Mouse (Mus musculus): Measurements from ENCODE around the gene Mad2l2.

Gene Mad2l2

DNA sequence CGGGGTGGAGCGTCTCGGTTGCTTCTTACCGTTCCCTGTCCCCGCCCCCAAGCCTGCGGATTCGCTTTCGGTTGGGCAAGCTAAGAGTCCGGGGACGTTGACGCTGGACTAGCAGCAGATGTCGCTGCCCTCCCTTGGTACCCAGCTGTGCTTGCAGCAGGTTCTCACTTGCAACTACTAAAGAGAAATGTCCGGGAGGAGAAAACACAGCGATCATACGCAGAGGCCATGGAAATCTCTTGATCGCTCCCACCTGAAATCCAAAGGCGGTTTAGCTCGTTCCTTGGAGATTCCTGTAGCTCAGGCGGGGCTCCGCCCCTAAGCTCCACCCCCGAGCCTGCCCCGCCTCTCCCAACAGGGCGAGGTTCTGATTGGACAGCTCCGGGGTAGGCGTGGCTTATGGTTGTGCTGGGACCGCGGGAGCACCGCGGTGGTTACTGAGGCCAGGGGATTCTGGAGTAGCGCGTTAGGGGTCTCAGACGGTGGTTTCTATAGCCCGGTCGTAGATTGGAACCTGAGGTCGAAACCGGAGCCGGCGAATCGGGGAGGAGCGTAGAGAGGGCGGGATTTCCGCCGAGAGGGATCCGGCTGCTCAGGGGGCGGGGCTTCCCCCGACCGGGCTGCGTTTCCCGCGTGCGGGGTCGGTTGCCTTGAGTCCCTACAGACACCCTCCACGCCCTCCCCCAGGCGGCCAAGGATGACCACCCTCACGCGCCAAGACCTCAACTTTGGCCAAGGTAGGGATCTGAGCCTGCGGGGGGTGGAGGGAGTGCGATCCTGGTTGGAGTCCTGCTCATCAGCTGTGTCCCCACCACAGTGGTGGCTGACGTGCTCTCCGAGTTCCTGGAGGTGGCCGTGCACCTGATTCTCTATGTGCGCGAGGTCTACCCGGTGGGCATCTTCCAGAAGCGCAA, 10.2 kb downstream of the Mad2l2 start:
- DNase-seq (ENCODE audit: low read depth in 1 of 2, low spot score in 2 of 2): peak; percentile 84 to 94

DNA sequence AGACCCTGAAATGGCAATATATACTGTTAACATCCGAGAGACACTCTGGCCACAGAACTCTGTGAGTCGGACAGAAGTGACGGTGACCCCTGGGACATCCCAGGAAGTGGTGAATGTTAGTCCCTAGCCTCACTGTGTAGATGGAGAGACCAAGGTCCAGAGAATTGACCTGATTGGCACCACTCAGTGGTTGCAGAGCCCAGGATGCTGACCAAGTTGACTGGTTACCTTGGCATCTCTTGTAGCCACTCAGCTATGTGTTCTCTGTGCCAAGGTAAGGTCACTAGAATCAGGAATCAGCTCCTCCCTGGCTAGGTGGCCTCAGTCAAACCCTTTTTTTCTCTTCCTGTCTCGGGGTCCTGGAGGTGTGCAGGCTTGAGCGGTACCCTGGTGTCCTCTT, 13.5 kb downstream of the Mad2l2 start:
- DNase-seq (ENCODE audit: low read depth in 1 of 2, low spot score in 2 of 2): no peak

DNA sequence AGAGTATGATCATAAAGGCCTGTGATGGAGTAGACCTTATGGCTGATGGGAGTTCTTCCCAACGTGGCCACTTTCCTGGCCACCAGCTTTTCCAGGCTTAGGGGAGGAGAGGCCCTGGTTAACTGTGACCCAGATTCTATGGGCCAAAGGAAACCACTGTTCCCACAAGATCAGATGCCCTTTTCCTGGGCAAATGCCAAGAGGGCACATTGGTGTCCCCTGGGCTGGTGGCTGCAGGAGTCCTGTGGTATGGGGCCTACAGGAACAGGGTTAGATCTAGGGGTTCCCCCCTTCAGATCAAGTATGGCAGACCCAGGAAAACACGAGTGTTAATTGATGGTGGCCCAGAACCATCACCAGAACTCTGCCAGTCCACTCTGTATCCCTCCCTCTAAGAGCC, 17.5 kb downstream of the Mad2l2 start:
- DNase-seq (ENCODE audit: low read depth in 1 of 2, low spot score in 2 of 2): no peak

DNA sequence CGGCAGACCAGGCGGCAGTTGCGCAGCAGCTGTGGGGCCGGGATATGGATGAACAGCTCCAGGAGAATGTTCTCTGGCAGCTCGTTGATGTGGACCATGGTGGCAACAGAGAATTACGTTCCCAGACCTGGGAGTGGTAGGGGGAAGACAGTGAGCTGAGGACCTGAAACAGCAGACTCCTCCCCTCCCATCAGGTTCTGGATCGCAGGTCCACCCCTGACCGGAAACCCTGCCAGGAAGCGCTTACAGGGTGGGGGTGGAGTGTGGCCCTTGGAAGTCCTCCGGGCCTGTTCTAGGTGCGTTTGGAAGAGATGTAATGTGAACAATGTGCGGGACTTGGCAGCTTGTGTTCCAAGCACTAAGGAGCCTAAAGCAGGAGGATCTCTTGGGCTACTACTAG, 19.4 kb downstream of the Mad2l2 start:
- no peak for DNase-seq (ENCODE audit: low read depth in 1 of 2, low spot score in 2 of 2)

DNA sequence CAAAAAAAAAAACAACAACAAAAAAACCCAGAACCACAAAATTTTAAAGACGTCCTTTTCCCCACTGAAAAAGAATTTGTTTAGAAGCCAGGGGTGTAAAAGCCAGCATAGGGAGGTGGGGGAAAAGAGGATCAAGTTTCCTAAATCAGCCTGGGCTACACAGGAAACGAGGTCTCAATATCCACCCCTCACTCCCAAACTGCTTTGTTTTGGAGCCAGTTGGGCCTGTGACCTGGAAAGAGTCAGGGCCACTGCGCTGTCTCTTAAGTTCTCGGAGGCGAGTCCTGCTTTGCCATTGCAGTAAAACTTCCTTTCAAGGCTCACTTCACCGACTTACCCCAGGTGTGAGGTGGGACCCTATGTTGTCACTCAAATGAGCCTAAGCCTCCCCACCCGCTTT, 20.1 kb downstream of the Mad2l2 start:
- DNase-seq (ENCODE audit: low read depth in 1 of 2, low spot score in 2 of 2): no peak

DNA sequence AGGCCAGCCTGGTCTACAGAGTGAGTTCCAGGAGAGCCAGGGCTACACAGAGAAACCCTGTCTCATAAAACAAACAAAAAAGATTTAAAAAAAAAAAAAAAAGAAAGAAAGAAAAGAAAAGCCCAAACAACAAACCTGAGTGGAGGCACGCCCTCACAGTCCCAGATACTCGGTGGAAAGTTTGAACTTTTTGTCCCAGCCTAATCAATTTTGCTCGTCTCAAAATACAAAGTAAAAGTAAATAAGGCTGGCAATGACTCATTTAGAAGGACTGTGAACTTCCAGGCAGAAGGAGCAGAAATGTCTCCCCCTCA, 20.7 kb downstream of the Mad2l2 start:
- DNase-seq (ENCODE audit: low read depth in 1 of 2, low spot score in 2 of 2): no peak

DNA sequence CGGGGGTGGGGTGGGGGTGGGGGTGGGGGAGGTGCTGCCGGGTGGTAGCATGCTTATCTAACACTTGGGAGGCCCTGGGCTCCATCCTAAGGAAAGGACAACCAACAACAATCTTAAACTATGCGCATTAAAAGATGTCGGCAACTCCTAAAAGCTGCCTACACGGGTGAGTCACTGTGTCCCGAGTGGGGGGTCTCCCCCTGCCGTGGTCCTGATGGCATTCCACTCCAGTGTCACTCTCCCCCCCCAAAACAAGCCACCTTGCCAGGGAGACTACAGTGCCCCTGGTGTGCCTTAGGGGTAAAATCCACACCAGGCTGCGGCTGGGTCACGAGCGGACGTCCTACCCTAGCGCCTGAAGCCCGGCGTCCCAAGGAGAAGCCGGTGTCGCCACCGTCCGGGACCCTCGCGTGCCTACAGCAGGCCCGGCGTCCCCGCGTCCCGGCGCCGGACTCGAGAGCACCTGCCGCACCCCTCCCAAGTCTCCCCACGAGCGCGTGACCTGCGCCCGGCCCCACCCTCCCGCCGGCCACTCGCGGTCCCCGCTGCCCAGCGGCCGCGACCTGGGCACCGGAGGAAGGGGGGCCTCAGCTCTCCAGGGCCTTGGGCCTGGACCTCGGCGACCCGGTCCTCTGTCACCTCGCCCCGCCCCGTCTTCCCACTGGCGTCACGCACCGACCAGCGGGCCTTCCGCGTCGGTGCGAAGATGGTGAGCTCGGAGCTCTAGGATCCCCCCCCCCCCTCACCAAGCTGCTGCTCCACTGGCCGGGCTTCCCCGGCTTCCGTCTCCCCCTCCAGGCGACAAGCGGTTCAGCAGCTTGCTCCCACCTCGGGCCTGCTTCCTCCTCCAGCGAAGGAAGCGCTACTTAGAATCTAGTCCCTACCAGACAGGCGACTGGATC, 21.3 kb downstream of the Mad2l2 start, which contains the start of gene Fbxo6:
Gene Fbxo6, minus strand, starts transcription at position 874 of the 902 bp plus-strand sequence.
- peak; percentile 70 to 83 for DNase-seq (ENCODE audit: low read depth in 1 of 2, low spot score in 2 of 2)

DNA sequence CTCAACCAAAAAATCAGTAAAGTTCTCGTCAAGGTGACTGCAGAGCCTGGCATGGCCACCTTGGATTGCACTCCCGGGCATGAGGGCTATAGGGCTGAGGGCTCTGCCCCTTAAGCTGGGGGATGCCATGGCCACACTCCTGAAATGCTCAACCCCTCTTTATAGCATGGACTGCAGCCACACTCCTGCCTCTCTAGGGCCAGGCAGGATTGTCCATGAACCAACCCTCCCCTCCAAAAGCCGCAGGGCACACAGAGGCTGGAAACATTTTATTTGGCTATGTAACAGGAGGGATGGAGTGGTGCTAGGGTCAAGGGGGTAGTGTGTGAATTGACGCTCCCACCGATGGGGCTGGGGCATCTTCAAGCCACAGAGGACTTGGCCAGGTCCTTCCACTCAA, 22.4 kb downstream of the Mad2l2 start:
- no peak for DNase-seq (ENCODE audit: low read depth in 1 of 2, low spot score in 2 of 2)

DNA sequence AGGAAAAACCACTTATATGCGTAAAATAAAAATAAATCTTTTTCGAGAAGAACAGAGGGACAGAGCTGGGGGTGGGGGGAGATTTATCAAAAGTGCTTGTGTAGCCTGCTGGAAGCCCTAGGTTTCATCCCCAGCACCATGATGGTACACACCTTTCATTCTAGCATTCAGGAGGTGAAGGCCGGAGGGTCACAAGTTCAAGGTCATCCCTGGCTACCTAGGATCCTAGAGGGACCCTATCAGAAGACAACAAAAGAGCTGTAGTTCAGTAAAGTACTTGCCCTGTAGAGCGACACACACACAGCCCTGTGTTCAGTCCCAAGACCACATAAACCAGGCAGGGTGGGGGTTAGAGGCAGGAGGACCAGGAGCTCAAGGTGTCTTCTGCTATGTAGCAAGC, 23.8 kb downstream of the Mad2l2 start:
- DNase-seq (ENCODE audit: low read depth in 1 of 2, low spot score in 2 of 2): no peak

DNA sequence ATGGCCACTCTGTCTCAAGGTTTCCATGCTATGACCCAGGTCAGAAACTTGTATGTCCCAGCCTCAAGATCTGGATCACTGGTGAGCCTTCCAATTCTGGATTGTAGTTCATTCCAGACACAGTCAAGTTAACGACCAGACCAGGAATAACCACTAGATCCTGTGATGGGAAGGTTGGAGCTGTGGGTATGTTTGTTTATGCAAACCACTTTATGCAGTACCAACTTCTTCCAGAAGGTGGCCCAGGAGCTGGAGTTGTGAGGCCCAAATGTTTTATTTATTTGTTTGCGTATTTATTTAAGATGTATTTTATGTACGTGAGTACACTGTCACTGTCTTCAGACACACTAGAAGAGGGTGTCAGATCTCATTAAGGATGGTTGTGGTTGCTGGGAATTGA, 24.8 kb downstream of the Mad2l2 start:
- DNase-seq (ENCODE audit: low read depth in 1 of 2, low spot score in 2 of 2): no peak

DNA sequence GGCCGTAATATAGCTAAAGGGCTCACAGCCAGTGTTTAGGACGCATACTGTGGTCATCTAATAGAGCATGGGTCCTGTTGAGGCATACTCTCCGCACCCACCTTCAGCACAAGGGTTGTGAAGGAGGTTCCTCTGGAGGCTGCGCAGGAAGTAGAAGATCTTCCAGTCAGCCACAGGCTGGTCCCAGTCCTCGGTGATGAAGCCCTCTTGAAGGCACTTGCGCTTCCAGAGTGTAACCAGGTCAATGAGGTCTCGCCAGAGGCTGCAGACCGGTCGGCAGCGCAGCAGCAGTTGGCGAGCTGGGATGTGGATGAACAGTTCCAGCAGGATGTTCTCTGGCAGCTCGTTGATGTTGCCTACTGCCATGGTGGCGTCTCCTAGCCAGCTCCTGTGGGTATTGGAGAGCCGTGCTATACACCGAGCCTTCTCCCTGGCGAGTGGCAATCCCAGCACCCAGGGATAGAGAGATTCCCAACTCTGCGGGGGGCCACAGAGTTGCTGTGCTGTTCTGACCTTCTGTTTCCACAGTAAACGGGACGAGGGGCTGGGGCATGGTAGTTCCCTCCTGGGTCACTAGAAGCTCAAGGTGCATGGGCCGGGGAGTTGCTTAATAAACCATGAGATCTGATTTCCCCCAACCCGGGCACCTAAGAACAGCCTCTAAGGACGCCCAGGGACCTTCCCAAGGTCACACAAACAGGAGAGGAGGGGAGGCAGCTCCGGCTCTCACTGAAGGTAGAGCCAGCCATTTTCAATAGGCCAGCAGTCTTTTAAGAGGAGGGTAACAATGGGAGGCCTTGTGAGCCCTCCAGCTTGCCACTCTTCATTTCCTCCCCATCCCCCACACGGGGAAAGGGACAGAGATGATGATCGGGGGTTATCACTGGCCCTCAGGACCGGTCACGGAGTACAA, 28.5 kb downstream of the Mad2l2 start:
- DNase-seq (ENCODE audit: low read depth in 1 of 2, low spot score in 2 of 2): no peak

DNA sequence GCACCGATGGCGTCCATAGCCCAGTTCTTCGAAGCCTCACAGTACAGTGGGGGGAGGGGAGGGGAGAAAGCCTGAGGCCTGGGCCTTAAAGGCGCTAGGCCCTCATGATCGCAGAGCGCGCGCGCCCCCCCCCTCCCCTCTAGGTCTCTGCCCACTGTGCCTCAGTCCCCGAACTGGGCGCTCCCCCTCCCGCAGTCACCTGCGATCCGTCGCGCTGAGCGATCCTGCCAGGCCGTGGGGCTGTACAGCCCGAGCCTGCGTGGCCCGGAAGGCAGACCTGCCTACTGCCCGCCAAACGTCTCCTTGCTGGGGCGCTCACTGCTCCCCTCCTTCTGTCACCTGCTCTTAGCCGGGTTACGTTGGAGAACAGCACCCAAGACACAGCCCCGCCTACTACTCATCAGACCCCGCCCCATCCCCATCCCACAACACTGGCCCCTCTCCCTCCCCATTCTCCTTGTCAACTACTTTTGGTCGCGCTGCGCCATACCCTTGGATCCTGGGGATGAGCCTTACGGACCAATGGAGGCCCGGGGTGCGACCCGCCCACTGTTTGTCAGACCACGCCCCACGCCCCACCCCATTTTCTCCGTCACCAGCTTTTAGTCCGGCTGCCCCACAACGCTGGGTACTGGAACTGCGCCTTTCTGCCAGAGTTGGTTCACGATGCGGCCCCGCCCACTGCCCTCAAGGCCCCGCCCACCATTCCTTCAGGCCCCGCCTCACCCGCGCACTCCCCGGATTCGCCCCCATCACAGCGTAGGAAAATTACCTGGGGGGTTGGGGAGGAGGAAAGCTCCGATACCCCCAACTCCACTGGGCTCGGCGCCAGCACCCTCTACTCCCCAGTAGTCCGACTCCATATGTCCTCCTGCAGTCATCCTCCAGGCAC, 29.6 kb downstream of the Mad2l2 start:
- peak; percentile 68 to 88 for DNase-seq (ENCODE audit: low read depth in 1 of 2, low spot score in 2 of 2)

DNA sequence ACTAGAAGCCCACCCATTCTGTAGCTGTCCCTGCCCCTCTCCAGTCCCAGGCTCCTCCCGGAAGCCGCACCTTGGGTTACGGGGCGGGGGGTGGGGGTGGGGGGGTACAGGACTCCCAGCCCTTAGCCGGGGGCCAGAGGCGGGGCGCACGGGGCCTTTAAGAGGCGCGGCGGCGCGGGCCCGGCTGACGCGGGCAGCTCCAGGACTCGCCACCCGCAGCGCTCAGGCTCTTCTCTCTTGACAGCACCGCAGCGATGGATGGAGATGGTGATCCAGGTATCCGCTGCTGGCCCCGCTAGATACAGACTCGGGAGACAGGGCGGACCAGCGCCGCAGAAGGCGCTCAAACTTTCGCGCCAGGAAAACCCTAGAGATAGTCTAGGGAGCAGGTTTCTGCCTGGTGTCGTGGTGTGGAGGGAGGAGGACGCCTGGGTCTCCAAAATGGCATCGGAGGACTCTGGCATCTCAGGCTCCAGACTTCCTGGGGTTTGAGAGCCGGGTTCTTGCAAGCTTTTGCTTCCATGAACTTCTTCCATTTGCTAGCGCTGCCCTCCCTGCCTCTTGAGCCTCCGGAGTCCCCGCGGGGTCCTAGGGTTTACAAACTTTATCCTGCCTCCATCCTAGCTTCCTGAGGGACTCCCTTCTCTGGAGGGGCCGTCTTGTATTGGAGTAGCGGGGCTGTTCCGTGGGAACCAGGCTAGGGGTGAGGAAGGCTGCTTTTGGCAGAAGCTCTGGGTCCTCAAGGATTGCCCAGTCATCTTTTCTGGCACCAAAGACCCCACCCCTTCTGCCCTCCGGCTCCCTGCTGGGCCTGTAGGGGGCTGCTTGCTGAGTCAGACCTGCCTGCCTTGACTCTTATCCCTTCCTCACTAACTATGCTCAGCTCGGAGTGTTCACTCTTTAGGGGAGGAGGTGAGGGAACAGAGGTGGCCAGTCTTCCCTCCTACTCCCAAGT, 30.5 kb downstream of the Mad2l2 start, which contains the start of the genes Fbxo44 and Fbxo2:
Gene Fbxo44, minus strand, starts transcription at position 47 of the 955 bp plus-strand sequence.
Gene Fbxo2, plus strand, starts transcription at position 186 of the 955 bp plus-strand sequence.
- DNase-seq (ENCODE audit: low read depth in 1 of 2, low spot score in 2 of 2): no peak

DNA sequence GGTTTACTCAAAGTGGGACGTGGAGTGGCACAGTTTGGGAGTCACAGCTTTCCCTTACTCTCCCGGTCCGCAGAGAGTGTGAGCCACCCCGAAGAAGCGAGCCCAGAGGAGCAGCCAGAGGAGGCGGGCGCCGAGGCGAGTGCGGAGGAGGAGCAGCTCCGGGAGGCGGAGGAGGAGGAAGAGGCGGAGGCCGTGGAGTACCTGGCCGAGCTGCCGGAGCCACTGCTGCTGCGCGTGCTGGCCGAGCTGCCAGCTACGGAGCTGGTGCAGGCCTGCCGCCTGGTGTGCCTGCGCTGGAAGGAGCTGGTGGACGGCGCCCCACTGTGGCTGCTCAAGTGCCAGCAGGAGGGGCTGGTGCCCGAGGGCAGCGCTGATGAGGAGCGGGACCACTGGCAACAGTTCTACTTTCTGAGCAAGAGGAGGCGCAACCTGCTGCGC, 33.8 kb downstream of the Mad2l2 start:
- DNase-seq (ENCODE audit: low read depth in 1 of 2, low spot score in 2 of 2): peak in 1 of 2 experiments; percentile 62

DNA sequence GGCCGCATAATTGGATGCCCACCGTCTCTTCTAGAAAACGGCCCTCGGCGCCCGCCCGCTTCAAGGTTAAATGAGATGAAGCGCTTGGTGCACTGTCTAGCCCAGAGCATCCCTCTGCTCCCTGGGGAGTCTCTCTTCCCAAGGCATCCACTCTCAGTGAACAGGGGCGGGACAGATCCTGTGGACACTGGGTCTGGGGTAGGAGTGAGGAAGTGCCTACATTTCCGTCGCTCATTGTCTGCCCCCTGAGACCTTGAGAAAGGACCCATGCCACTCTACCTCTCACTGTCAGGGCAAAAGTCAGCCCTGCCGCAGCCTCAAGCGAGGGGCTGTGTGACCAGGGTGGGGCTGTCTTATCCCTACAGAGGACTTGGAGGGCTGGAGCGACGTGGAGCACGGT, 34.3 kb downstream of the Mad2l2 start:
- no peak for DNase-seq (ENCODE audit: low read depth in 1 of 2, low spot score in 2 of 2)

DNA sequence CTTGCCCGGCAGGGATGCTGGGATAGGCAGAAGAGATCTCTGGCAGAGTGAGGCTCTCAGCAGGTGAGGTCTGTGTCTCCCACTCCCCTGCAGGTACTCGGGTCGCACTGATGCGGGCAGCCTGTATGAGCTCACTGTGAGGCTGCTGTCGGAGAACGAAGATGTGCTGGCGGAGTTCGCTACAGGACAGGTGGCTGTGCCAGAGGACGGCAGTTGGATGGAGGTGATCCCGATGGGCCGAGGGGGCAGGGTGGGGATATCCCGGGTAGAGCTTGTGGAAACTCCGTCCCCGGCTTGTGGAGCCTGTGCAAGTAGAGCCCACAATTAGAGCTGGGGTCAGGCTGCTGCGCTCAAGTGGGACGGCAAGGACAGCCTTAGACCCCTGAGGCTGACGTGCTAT, 35.4 kb downstream of the Mad2l2 start:
- no peak for DNase-seq (ENCODE audit: low read depth in 1 of 2, low spot score in 2 of 2)

DNA sequence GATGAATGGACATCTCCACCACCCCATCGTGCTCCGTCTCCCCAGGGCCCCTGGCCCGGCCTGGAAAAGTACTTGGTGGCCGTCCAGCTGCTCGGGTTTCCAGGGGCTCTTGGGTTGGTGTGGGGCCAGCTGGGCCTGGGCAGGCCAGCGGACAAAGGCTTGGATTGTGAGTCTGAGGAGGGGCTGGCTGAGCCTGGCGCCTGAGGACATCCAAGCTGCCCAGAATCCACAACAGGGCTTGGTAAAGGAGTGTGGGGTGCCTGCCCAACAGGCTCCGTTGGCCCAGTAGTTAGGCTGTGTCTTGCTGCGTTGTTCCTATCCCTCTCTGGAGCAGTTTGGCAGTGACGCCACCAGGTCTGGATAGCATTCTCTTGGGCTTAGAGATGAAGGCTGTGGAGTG, 36.2 kb downstream of the Mad2l2 start:
- no peak for DNase-seq (ENCODE audit: low read depth in 1 of 2, low spot score in 2 of 2)

DNA sequence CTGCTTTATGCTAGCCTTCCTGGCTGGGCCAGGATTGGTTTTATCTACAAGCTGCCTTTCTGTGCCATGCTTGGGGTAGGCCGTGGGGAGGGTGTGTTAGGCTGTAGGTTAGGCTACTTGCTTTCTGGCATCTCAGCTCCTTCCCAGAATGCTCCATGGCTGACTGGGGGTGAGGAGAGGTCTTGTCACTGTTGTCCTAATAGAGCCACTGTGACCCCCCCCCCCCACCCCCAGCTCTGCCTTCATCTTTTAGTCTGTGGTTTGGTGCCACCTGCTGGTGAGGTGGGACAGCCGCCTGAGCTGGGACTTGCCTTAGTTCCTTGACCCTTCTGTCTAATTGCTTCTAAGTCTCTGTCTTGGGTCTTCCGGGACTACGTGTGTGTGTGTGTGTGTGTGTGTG, 36.8 kb downstream of the Mad2l2 start:
- peak in 1 of 2 experiments; percentile 30 for DNase-seq (ENCODE audit: low read depth in 1 of 2, low spot score in 2 of 2)

DNA sequence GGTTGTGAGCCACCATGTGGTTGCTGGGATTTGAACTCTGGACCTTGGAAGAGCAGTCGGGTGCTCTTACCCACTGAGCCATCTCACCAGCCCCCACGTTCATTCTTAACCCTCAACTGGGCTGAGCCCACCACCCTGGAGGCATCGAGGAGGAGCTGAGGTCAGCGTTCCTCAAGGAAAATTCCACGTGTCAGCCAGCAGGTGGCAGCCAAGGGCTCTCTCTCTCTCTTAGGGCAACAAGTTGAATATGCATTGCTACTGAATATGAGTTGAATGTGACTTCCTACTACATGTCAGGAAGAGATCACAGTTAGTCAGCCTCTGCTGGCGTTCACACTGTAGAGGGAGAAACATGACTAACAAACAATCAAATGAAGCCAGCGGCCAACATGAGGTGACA, 38.1 kb downstream of the Mad2l2 start:
- no peak for DNase-seq (ENCODE audit: low read depth in 1 of 2, low spot score in 2 of 2)

All from monocyte, adult 2 months (primary cell).